Mouse (Mus musculus) forebrain, embryonic 12.5 days (tissue): ENCODE data around the gene Trio. TPM values are rescaled to one million over a fixed set of nuclear protein-coding genes. Genes with fewer than 3 reads are reported as not detected.
A peak's percentile ranks its signal among the peaks of the same experiment; 100 is the strongest.

ENCODE experiments used
- ATAC-seq: fragments of 200-750 bp; cut with Nextera tagmentation; 2 replicates; pipeline ENCODE4 v1.8.0; 2017; ENCODE audit warnings: moderate TSS enrichment; ENCODE audit not compliant: low FRiP score
- H3K27ac ChIP-seq: fragments of 300-500 bp; sonication (generic); 2 replicates; pipeline ENCODE4 v1.5.1; 2016; ENCODE audit warnings: mild to moderate bottlenecking
- H3K27me3 ChIP-seq: fragments of 300-500 bp; sonication (generic); 2 replicates; pipeline ENCODE4 v1.6.1; 2016; ENCODE audit warnings: mild to moderate bottlenecking
- H3K36me3 ChIP-seq: fragments of 300-500 bp; sonication (generic); replicated peaks from 2 replicates; pipeline ENCODE4 v1.6.1; 2016; ENCODE audit warnings: mild to moderate bottlenecking
- H3K4me1 ChIP-seq: fragments of 300-500 bp; sonication (generic); 2 replicates; pipeline ENCODE4 v1.6.1; 2016
- H3K4me2 ChIP-seq: fragments of 300-500 bp; sonication (generic); 2 replicates; pipeline ENCODE4 v1.6.1; 2016; ENCODE audit warnings: mild to moderate bottlenecking, moderate library complexity
- H3K4me3 ChIP-seq: fragments of 300-500 bp; sonication (generic); replicated peaks from 2 replicates; pipeline ENCODE4 v1.5.1; 2016; ENCODE audit warnings: mild to moderate bottlenecking
- H3K9ac ChIP-seq: fragments of 300-500 bp; sonication (generic); 2 replicates; pipeline ENCODE4 v1.6.1; 2016; ENCODE audit warnings: mild to moderate bottlenecking
- H3K9me3 ChIP-seq: fragments of 300-500 bp; sonication (generic); 2 replicates; pipeline ENCODE4 v1.6.1; 2016
- WGBS: fragments of 180-500 bp; shearing (Covaris S2); methylation state at CpG from one replicate; pipeline ENCODE4 v1.1.7; 2016; 5-methylcytosine and 5-hydroxymethylcytosine counted together
- polyA plus RNA-seq: library from polyadenylated mRNA; unstranded; fragments of >200 nt; fragmentation: Nextera tagmentation; extraction: Ambion mirVana; gene quantifications from 2 replicates; pipeline ENCODE4 v1.2.1, GENCODE M21; 2016

The Trio gene
- polyA plus RNA-seq, 1 experiment from 2014 or later = 46.1 TPM

DNA sequence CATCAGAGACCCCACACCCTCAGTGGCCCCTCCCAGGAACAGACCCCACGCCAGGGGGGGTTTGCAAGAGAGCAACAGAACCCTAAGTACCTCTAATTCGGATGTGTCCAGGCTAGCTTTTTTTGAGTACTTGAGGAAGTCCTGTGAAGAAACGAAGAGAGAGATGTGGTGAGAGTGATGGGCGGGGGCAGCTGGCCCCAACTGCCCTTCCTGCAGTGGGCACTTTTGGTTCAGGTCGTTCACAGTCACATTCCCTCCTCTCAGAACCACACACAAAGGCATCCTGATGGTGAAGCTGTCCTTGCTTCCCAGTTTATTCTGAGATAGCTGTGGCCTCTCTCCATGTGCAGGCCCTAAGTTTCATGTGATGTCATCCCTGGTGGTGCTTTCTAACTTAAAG lies 271.7 kb downstream of the Trio start:
- Histone ChIP-seq H3K4me3 (no peak overlapping the region), H3K4me2 (no peak overlapping the region), H3K27ac (peak overlapping the region; percentile 37; the same call in 1 of the 2 replicates), H3K4me1 (peaks cover 15% of the 10 kb centered on the region), H3K9me3 (no peaks in the 10 kb centered on the region), H3K9ac (no peak overlapping the region), H3K27me3 (no peaks in the 10 kb centered on the region), H3K36me3 (peaks cover 84% of the 10 kb centered on the region)
- WGBS = 70% methylated on average over 5 of the region's 5 CpGs
- no peak for ATAC-seq

- ATAC-seq = no peak
- no peaks in the 10 kb centered on the region for H3K9me3 ChIP-seq
- peaks cover 15% of the 10 kb centered on the region for H3K4me1 ChIP-seq
- WGBS = 55% methylated on average over 7 of the region's 7 CpGs
- peaks cover 86% of the 10 kb centered on the region for H3K36me3 ChIP-seq
- H3K4me2 ChIP-seq = no peak overlapping the region
- no peaks in the 10 kb centered on the region for H3K27me3 ChIP-seq
- H3K27ac ChIP-seq = peak overlapping the region; percentile 46; the same call in 1 of the 2 replicates
- H3K4me3 ChIP-seq = no peak overlapping the region
- no peak overlapping the region for H3K9ac ChIP-seq
Measured at GRCm38 (mm10) chr15:27752677-27753342, 272.8 kb downstream of the Trio start.

- no peak overlapping the region for H3K27ac ChIP-seq
- 77% methylated on average over 12 of the region's 12 CpGs for WGBS
- H3K27me3 ChIP-seq = no peaks in the 10 kb centered on the region
- H3K9ac ChIP-seq = no peak overlapping the region
- peaks cover 86% of the 10 kb centered on the region for H3K36me3 ChIP-seq
- H3K4me1 ChIP-seq = peaks cover 15% of the 10 kb centered on the region
- H3K4me2 ChIP-seq = no peak overlapping the region
- H3K4me3 ChIP-seq = no peak overlapping the region
- no peaks in the 10 kb centered on the region for H3K9me3 ChIP-seq
- peak; percentile 67 for ATAC-seq
Measured at GRCm38 (mm10) chr15:27751612-27752405, 273.8 kb downstream of the Trio start.

DNA sequence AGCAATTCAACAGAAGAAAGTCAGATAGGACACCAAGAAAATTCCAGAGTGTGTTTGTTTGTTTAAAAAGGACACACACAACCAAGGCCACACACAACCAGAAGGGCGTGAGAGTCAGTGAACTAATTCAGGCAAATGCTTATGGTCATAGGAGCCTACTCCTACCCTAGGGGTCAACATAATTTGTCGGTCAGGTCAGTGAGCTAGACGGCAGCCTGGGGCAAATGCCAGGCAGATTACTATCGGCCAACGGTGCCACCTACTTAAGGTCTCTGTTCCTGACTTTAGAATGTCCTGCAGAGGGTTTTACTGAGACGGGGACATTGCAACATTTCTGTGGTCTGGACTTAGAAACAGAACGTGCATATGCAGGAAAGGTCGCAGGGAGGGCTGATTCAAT lies 276.9 kb downstream of the Trio start:
- WGBS = 88% methylated on average over 8 of the region's 8 CpGs

DNA sequence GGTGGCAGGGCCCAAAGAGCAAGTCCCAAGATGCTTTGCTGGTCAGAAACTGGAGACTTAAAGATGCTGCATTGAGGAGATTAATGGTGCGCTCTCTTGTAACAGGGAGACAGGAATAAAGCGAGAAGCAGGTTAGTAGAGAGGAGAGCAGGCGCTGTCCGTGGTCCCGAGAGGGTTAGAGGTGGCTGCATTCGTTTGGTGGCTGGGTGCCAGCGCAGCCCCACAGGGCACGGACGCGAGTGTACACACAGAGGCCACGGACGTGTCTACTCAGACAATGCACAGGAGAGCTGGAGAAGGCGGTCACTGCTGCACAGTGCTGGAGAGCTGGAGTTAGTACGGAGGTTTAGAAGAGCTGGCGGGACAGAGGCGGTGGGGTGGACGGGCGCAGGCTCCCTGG lies 278.1 kb downstream of the Trio start:
- no peak for ATAC-seq
- H3K36me3 ChIP-seq = peaks cover 93% of the 10 kb centered on the region
- no peak overlapping the region for H3K4me2 ChIP-seq
- H3K9me3 ChIP-seq = no peaks in the 10 kb centered on the region
- 94% methylated on average over 18 of the region's 18 CpGs for WGBS
- H3K4me1 ChIP-seq = 0 out of 2 replicates have a peak, but pooled peaks cover 2% of the 10 kb centered on the region
- no peak overlapping the region for H3K27ac ChIP-seq
- no peak overlapping the region for H3K4me3 ChIP-seq
- H3K9ac ChIP-seq = no peak overlapping the region
- H3K27me3 ChIP-seq = no peaks in the 10 kb centered on the region

More for the DNA sequence above, 276.9 kb downstream of the Trio start:
- H3K9me3 ChIP-seq = no peaks in the 10 kb centered on the region
- H3K27me3 ChIP-seq = no peaks in the 10 kb centered on the region
- H3K4me1 ChIP-seq = peaks cover 12% of the 10 kb centered on the region
- H3K4me2 ChIP-seq = no peak overlapping the region
- ATAC-seq = no peak
- H3K36me3 ChIP-seq = peaks cover 83% of the 10 kb centered on the region
- H3K4me3 ChIP-seq = no peak overlapping the region
- H3K9ac ChIP-seq = no peak overlapping the region
- H3K27ac ChIP-seq = no peak overlapping the region

DNA sequence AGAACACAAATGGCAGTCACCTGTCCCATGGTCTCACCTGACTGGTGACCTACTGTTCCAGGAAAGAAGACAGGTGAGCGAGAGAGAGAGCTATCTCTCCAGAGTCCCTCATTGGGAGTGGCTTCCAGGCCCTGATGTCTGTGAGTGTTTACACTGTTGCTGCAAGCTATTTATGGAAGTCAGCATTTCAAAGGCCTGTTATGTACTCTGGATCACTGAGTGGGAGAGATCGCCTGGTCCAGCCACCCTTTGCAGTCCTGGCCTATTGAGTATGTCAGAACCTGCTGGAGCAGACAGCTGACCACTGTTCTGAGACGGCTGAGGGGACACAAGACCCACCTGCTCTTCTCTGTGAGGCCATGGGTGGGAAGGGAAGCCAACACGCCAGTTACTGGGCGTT lies 280.7 kb downstream of the Trio start:
- Histone ChIP-seq H3K36me3 (peaks cover 90% of the 10 kb centered on the region), H3K27ac (no peak overlapping the region), H3K4me3 (no peak overlapping the region), H3K4me2 (no peak overlapping the region), H3K27me3 (no peaks in the 10 kb centered on the region), H3K9ac (no peak overlapping the region), H3K9me3 (no peaks in the 10 kb centered on the region), H3K4me1 (no peaks in the 10 kb centered on the region)
- ATAC-seq = no peak
- 95% methylated on average over 5 of the region's 5 CpGs for WGBS

- Histone ChIP-seq H3K4me1 (no peaks in the 10 kb centered on the region), H3K4me2 (no peak overlapping the region), H3K36me3 (peaks cover 78% of the 10 kb centered on the region), H3K27me3 (no peaks in the 10 kb centered on the region), H3K9me3 (no peaks in the 10 kb centered on the region), H3K9ac (no peak overlapping the region), H3K4me3 (no peak overlapping the region), H3K27ac (no peak overlapping the region)
- ATAC-seq = no peak
- WGBS = 95% methylated on average over 7 of the region's 7 CpGs
Measured at GRCm38 (mm10) chr15:27740080-27740479, 285.6 kb downstream of the Trio start.

DNA sequence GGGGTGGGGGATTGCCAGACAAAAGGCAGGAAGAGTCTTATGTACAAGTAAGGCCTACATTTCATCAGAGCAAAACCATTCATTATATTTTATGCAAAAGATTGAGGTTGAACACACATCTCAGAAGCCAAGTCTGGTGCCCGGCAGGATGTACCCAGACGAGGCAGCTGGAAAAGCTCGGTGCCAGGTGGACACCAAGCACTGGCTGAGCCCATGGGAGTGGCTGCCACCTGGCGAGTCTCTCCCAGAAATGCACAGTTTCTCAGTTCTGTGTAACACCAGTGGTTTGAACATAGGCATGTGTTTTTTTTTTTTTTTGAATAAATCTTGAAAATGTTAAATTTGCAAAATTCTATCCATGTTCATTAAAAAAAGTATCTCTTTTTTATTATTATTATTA lies 293.8 kb downstream of the Trio start:
- no peak for ATAC-seq
- Histone ChIP-seq H3K4me3 (no peak overlapping the region), H3K36me3 (peaks cover 58% of the 10 kb centered on the region), H3K9me3 (no peaks in the 10 kb centered on the region), H3K4me1 (no peaks in the 10 kb centered on the region), H3K4me2 (no peak overlapping the region), H3K27ac (no peak overlapping the region), H3K9ac (no peak overlapping the region), H3K27me3 (no peaks in the 10 kb centered on the region)
- WGBS = 89% methylated on average over 4 of the region's 4 CpGs

GRCm38 (mm10) chr15:27726228-27726627 lies 299.4 kb downstream of the Trio start:
- WGBS = 83% methylated on average over 6 of the region's 6 CpGs
- Histone ChIP-seq H3K4me3 (no peak overlapping the region), H3K27me3 (no peaks in the 10 kb centered on the region), H3K36me3 (peaks cover 7% of the 10 kb centered on the region; the same call in 1 of the 2 replicates), H3K4me2 (no peak overlapping the region), H3K9me3 (no peaks in the 10 kb centered on the region), H3K27ac (no peak overlapping the region), H3K9ac (no peak overlapping the region), H3K4me1 (no peaks in the 10 kb centered on the region)
- ATAC-seq = no peak

DNA sequence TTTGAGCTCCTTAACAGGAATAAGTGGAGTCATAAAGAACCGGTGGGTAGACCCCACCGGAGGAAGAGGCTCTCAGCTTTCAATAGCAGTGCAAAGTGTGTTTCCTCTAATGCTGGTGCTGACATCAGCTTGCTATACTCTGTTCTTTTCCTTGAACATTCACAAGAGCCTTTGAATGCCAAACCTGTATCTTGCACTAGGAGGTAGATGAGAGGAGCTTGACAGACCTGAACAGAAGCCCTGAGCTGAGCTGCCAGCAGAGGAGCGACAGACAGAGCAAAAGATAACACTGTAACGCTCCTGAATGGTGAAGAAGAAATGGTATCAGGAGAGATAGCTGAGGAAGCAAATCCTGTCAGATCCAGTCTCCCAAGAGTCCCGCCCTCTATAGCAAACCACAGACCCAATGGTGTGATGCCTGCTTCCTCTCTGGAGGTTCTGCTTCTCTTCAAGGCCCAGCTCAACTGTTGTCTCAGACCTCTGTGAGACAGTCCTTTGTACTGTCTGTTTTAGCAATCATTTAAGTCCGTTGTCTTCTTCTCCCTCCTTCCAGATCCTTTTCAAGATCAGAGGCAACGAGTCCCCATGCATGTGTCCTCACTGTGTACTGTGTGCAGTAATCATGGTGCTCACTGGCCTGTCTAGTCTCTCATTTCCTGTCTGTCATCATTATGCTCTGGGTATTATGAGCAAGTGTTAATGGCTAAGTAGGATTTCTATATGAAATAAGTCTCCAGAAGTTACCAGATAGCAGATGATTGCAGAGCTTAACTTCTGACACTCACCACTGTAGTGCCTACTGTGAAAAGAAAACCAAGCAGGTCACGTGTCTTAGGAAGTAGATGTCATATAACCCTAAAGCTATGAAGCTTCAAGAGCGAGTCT lies 300.6 kb downstream of the Trio start:
- no peak overlapping the region for H3K4me2 ChIP-seq

DNA sequence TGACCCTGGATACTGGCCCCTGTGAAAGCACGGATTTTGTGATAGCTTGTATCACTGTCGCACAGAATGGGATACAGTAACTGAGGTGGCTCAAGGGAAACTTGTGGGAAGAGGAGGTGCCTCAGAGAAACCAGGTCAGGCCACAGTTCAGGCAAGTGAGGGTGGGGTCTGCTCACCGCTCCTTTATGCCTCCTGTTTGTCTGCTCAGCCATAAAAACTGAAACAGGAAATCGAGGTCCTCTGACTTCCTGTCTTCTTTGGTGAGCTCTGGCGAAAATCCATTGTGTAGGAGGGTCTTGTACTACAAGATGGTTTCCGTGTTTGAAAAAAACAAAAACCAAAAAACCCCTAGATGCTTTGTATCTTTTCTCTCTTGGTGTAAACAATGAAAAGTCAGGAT lies 301.4 kb downstream of the Trio start:
- H3K4me1 ChIP-seq = peaks cover 4% of the 10 kb centered on the region; the same call in 1 of the 2 replicates
- H3K4me2 ChIP-seq = no peak overlapping the region
- H3K4me3 ChIP-seq = no peak overlapping the region
- no peak overlapping the region for H3K27ac ChIP-seq
- no peaks in the 10 kb centered on the region for H3K27me3 ChIP-seq
- no peak for ATAC-seq
- no peaks in the 10 kb centered on the region for H3K36me3 ChIP-seq
- H3K9me3 ChIP-seq = no peaks in the 10 kb centered on the region
- 89% methylated on average over 6 of the region's 6 CpGs for WGBS
- H3K9ac ChIP-seq = no peak overlapping the region

More for the DNA sequence above, 300.6 kb downstream of the Trio start:
- Histone ChIP-seq H3K9ac (no peak overlapping the region), H3K9me3 (no peaks in the 10 kb centered on the region), H3K27me3 (no peaks in the 10 kb centered on the region), H3K36me3 (peaks cover 3% of the 10 kb centered on the region; the same call in 1 of the 2 replicates), H3K4me1 (no peaks in the 10 kb centered on the region), H3K27ac (0 out of 2 replicates have a peak overlapping the region, but pooled peaks have one; percentile 46), H3K4me3 (no peak overlapping the region)
- 83% methylated on average over 9 of the region's 9 CpGs for WGBS
- no peak for ATAC-seq

- Histone ChIP-seq H3K36me3 (no peaks in the 10 kb centered on the region), H3K4me3 (no peak overlapping the region), H3K27ac (no peak overlapping the region), H3K27me3 (no peaks in the 10 kb centered on the region), H3K9me3 (no peaks in the 10 kb centered on the region), H3K4me2 (no peak overlapping the region), H3K4me1 (peaks cover 4% of the 10 kb centered on the region; the same call in 1 of the 2 replicates), H3K9ac (no peak overlapping the region)
- no peak for ATAC-seq
- WGBS = 54% methylated on average over 6 of the region's 6 CpGs
Measured at GRCm38 (mm10) chr15:27723746-27724145, 301.9 kb downstream of the Trio start.
